Mouse (Mus musculus) CH12.LX (cell line): ENCODE data around the gene Dmrtc1a. TPM values are rescaled to one million over a fixed set of nuclear protein-coding genes. Genes with fewer than 3 reads are reported as not detected.
"Not testable (repeated sequence)": the region's sequence is repeated elsewhere in the genome, so short reads cannot be mapped to it uniquely, and the experiment has no call there.

Source experiments
- DNase-seq: peaks from one replicate; pipeline ENCODE4 v3.0.0-alpha.2; 2013; ENCODE audit errors: extremely low read depth
- H3K27ac ChIP-seq: 2 replicates; pipeline ENCODE4 v1.5.1; 2012; ENCODE audit warnings: low read depth, mild to moderate bottlenecking, control low read depth, moderate library complexity; ENCODE audit not compliant: insufficient read depth
- H3K27me3 ChIP-seq: replicated peaks from 2 replicates; pipeline ENCODE3; 2012; ENCODE audit warnings: inconsistent platforms
- H3K36me3 ChIP-seq, 2 experiments: replicated peaks in 1 of 2; 2 replicates each; pipeline versions ENCODE3 to v1.6.1; 2012; ENCODE audit warnings: inconsistent platforms in 1 of 2, low read length in 1 of 2, mild to moderate bottlenecking in 1 of 2, mixed read lengths in 1 of 2, moderate library complexity in 1 of 2; ENCODE audit not compliant: control insufficient read depth in 1 of 2, insufficient read depth in 1 of 2
- H3K4me1 ChIP-seq, 2 experiments: 2 replicates each; pipeline ENCODE4 v1.6.1; 2012; ENCODE audit warnings: inconsistent platforms in 1 of 2, moderate library complexity in 1 of 2; ENCODE audit not compliant: insufficient read depth in 2 of 2, control insufficient read depth in 1 of 2
- H3K4me2 ChIP-seq: 2 replicates; pipeline ENCODE4 v1.6.1; 2012; ENCODE audit warnings: low read depth, mild to moderate bottlenecking, control low read depth; ENCODE audit not compliant: poor library complexity, insufficient read depth, severe bottlenecking
- H3K4me3 ChIP-seq, 3 experiments: fragments of 150-350 bp in 1 of 3; sonication (generic) in 1 of 3; replicated peaks in 1 of 3; 2 replicates each; pipeline versions ENCODE3 to v1.5.1; 2011 to 2012; ENCODE audit warnings: low read depth in 2 of 3, low read length in 2 of 3, mild to moderate bottlenecking in 2 of 3, moderate library complexity in 2 of 3, control low read depth in 1 of 3, improper control_type of control experiment in 1 of 3, inconsistent platforms in 1 of 3, mixed read lengths in 1 of 3; ENCODE audit not compliant: poor library complexity in 1 of 3
- H3K79me2 ChIP-seq: replicated peaks from 2 replicates; pipeline ENCODE4 v1.6.1; 2012; ENCODE audit warnings: mild to moderate bottlenecking, moderate library complexity; ENCODE audit not compliant: control insufficient read depth, poor library complexity, insufficient read depth, severe bottlenecking; ENCODE audit errors: extremely low read depth
- H3K9ac ChIP-seq: 2 replicates; pipeline ENCODE4 v1.6.1; 2012; ENCODE audit warnings: low read depth, mild to moderate bottlenecking, control low read depth, moderate library complexity; ENCODE audit not compliant: insufficient read depth
- H3K9me3 ChIP-seq: replicated peaks from 2 replicates; pipeline ENCODE3; 2012; ENCODE audit warnings: low read length, inconsistent platforms, mixed read lengths
- CTCF ChIP-seq, 2 experiments: IDR thresholded peaks in 1 of 2; conservative IDR thresholded peaks in 1 of 2; 2 replicates each; pipeline ENCODE4 v1.5.1; 2011 to 2012; ENCODE audit warnings: low read depth in 2 of 2, low read length in 2 of 2, improper control_type of control experiment in 1 of 2, inconsistent platforms in 1 of 2, mild to moderate bottlenecking in 1 of 2, moderate library complexity in 1 of 2
- TCF12 ChIP-seq: IDR thresholded peaks from 2 replicates; pipeline ENCODE4 v1.6.1; 2014; ENCODE audit warnings: low read depth, mild to moderate bottlenecking, inconsistent platforms, low read length, improper control_type of control experiment
- dilution Hi-C: fragments of 300-500 bp; cut with MboI; formaldehyde crosslinking; loops from 2 replicates; pipeline ENCODE4 v1.14.3; 2020; ENCODE audit warnings: low sequenced_read_pairs; ENCODE audit not compliant: extremely low pct_unique_long_range_greater_than_20kb, extremely low pct_ligation_motif_present
- in situ Hi-C: fragments of 300-500 bp; cut with MboI; formaldehyde crosslinking; loops from 3 replicates; pipeline ENCODE4 v1.14.3; 2019; ENCODE audit warnings: low sequenced_read_pairs, low pct_ligation_motif_present, low pct_unique_long_range_greater_than_20kb, mixed read lengths
- polyA plus RNA-seq: library from polyadenylated mRNA; unstranded; fragments of >175 nt; gene quantifications from 2 replicates; pipeline ENCODE4 v1.2.1, GENCODE M21; 2012; ENCODE audit warnings: low read depth; ENCODE audit not compliant: insufficient read length
- total RNA-seq, 2 experiments: library from RNA; depleted of rRNA; stranded (reverse); fragments of 300-350 nt in 1 of 2; fragments of >200 nt in 1 of 2; gene quantifications; 2 replicates each; pipeline ENCODE4 v1.2.3; 2012 to 2014

The Dmrtc1a gene
- total and polyA plus RNA-seq, 3 experiments = not detected

DNA sequence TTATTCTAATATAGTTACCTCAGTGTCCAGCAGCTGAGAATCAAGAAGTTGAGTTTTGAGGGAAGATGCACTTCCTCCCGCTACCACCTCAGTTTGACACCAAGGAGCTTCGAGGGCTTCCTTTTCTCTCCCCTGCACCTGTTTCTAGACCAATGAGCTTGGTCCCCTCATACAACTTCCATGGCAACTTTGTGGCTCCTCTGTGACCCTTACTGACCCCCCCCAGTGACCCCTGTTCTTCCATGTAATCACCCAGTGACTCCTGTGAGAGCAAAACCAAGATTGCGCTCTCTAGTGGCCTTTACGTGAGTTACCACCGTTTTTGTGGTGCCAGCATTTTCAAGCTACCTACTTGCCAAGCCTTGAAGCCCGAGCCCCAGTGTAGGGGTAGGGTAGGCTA lies 40.6 kb downstream of the Dmrtc1a start, which contains the start of gene 1700031F05Rik:
1700031F05Rik (minus strand) TSS at position 101 of the 400 bp plus-strand sequence.
- in situ Hi-C loops (no loop called here), dilution Hi-C loops (no loop called here)

GRCm38 (mm10) chrX:102854516-102854915 lies 54.0 kb downstream of the Dmrtc1a start, which contains the start of gene Dmrtc1c2:
Gene Dmrtc1c2 (minus strand): TSS chrX:102854616.
- H3K27ac ChIP-seq, H3K36me3 ChIP-seq, H3K4me1 ChIP-seq, H3K4me3 ChIP-seq, H3K4me2 ChIP-seq, in situ Hi-C loops, H3K9me3 ChIP-seq, H3K9ac ChIP-seq, DNase-seq, dilution Hi-C loops, H3K79me2 ChIP-seq, H3K27me3 ChIP-seq: not testable (repeated sequence)

More for the DNA sequence above, 40.6 kb downstream of the Dmrtc1a start, which contains the start of gene 1700031F05Rik:
- Histone ChIP-seq H3K4me1 (no peaks in the 10 kb centered on the region), H3K27me3 (no peaks in the 10 kb centered on the region), H3K79me2 (no peaks in the 10 kb centered on the region), H3K36me3 (no peaks in the 10 kb centered on the region), H3K4me3 (no peak within 1 kb of the TSS), H3K9ac (no peak within 1 kb of the TSS), H3K27ac (no peak within 1 kb of the TSS), H3K4me2 (no peak within 1 kb of the TSS), H3K9me3 (no peaks in the 10 kb centered on the region)
- no peak for DNase-seq
- TF ChIP-seq TCF12 = no peak
- TF ChIP-seq CTCF (conservative IDR thresholded peaks at IDR 0.05 in 1 of 2, IDR thresholded peaks at IDR 0.05 in 1 of 2; ENCODE audit: low read depth in 2 of 2, low read length in 2 of 2) = 0 out of 4 replicates have a peak, but pooled peaks of 1 of the 2 experiments have one; percentile 3

Other genes with a start within 250 kb of the Dmrtc1a start
- gene Gm3880, start 221.7 kb downstream of the Dmrtc1a start, total RNA-seq (2012; rRNA removed) = not detected in 2 replicates
- not detected in 2 replicates for gene Gm3880, start 221.7 kb downstream of the Dmrtc1a start, total RNA-seq (2014; rRNA removed)
- gene Gm3880, start 221.7 kb downstream of the Dmrtc1a start, polyA plus RNA-seq = not detected in 2 replicates
- not detected in 2 replicates for gene Gm9112, start 201.1 kb downstream of the Dmrtc1a start, total RNA-seq (2012; rRNA removed)
- not detected in 2 replicates for gene Gm9112, start 201.1 kb downstream of the Dmrtc1a start, total RNA-seq (2014; rRNA removed)
- not detected in 2 replicates for gene Gm9112, start 201.1 kb downstream of the Dmrtc1a start, polyA plus RNA-seq
- not detected in 2 replicates for gene Dmrtc1b, start 200.8 kb downstream of the Dmrtc1a start, total RNA-seq (2012; rRNA removed)
- not detected in 2 replicates for gene Dmrtc1b, start 200.8 kb downstream of the Dmrtc1a start, total RNA-seq (2014; rRNA removed)
- not detected in 2 replicates for gene Dmrtc1b, start 200.8 kb downstream of the Dmrtc1a start, polyA plus RNA-seq
- not detected in 2 replicates for gene Dmrtc1c1, start 105.7 kb downstream of the Dmrtc1a start, total RNA-seq (2012; rRNA removed)
- not detected in 2 replicates for gene Dmrtc1c1, start 105.7 kb downstream of the Dmrtc1a start, total RNA-seq (2014; rRNA removed)
- gene Dmrtc1c1, start 105.7 kb downstream of the Dmrtc1a start, polyA plus RNA-seq = not detected in 2 replicates
- not detected in 2 replicates for gene Dmrtc1c2, start 54.1 kb downstream of the Dmrtc1a start, total RNA-seq (2012; rRNA removed)
- gene Dmrtc1c2, start 54.1 kb downstream of the Dmrtc1a start, total RNA-seq (2014; rRNA removed) = not detected in 2 replicates
- not detected in 2 replicates for gene Dmrtc1c2, start 54.1 kb downstream of the Dmrtc1a start, polyA plus RNA-seq
- gene 1700031F05Rik, start 40.7 kb downstream of the Dmrtc1a start, total RNA-seq (2012; rRNA removed) = not detected in 2 replicates
- gene 1700031F05Rik, start 40.7 kb downstream of the Dmrtc1a start, total RNA-seq (2014; rRNA removed) = not detected in 2 replicates
- not detected in 2 replicates for gene 1700031F05Rik, start 40.7 kb downstream of the Dmrtc1a start, polyA plus RNA-seq
- gene 1700011M02Rik, start 218 bp upstream of the Dmrtc1a start, total RNA-seq (2012; rRNA removed) = not detected in 2 replicates
- not detected in 2 replicates for gene 1700011M02Rik, start 218 bp upstream of the Dmrtc1a start, total RNA-seq (2014; rRNA removed)
- not detected in 2 replicates for gene 1700011M02Rik, start 218 bp upstream of the Dmrtc1a start, polyA plus RNA-seq
- not detected in 2 replicates for gene 1700018G05Rik, start 19.7 kb upstream of the Dmrtc1a start, total RNA-seq (2012; rRNA removed)
- gene 1700018G05Rik, start 19.7 kb upstream of the Dmrtc1a start, total RNA-seq (2014; rRNA removed) = not detected in 2 replicates
- not detected in 2 replicates for gene 1700018G05Rik, start 19.7 kb upstream of the Dmrtc1a start, polyA plus RNA-seq